Mouse (Mus musculus): ENCODE data around the gene Kcnq2. TPM values are rescaled to one million over a fixed set of nuclear protein-coding genes. Genes with fewer than 3 reads are reported as not detected.

The Kcnq2 gene
- total and polyA plus RNA-seq, 2 experiments from 2014 or later = 0.04 TPM; not detected in 1

- Histone ChIP-seq H3K9me3 (replicated peaks; ENCODE audit: control insufficient read depth, low read length) (no peaks in the 10 kb centered on the region), H3K4me3 (ENCODE audit: low read depth, low read length) (no peak overlapping the region), H3K4me1 (ENCODE audit: control insufficient read depth, insufficient read depth) (no peaks in the 10 kb centered on the region), H3K36me3 (replicated peaks; ENCODE audit: control insufficient read depth, insufficient read depth, low read length) (no peaks in the 10 kb centered on the region), H3K27me3 (ENCODE audit: control insufficient read depth, insufficient read depth, low read length) (0 out of 2 replicates have a peak, but pooled peaks cover 5% of the 10 kb centered on the region), H3K9ac (replicated peaks; ENCODE audit: low read depth, low read length) (no peak overlapping the region), H3K27ac (ENCODE audit: low read depth) (no peak overlapping the region), H3K4me2 (ENCODE audit: low read depth, low read length) (no peak overlapping the region)
- WGBS = 82% methylated on average over 2 of the region's 2 CpGs
- DNase-seq (ENCODE audit: low spot score) = no peak
- ATAC-seq (ENCODE audit: insufficient read depth, low read depth) = no peak
- no peak for TF ChIP-seq CTCF (IDR thresholded peaks at IDR 0.05; ENCODE audit: low read depth)
- no peak for TF ChIP-seq EP300 (IDR thresholded peaks at IDR 0.05; ENCODE audit: low read depth)
Observed at GRCm38 (mm10) chr2:181079518-181079917, 55.6 kb downstream of the Kcnq2 start.

GRCm38 (mm10) chr2:181078908-181079307, 56.2 kb downstream of the Kcnq2 start:
- no peak overlapping the region for H3K4me3 ChIP-seq (ENCODE audit: low read depth, low read length)
- H3K9ac ChIP-seq (replicated peaks; ENCODE audit: low read depth, low read length) = no peak overlapping the region
- H3K9me3 ChIP-seq (replicated peaks; ENCODE audit: control insufficient read depth, low read length) = no peaks in the 10 kb centered on the region
- 0 out of 2 replicates have a peak, but pooled peaks cover 5% of the 10 kb centered on the region for H3K27me3 ChIP-seq (ENCODE audit: control insufficient read depth, insufficient read depth, low read length)
- DNase-seq (ENCODE audit: low spot score) (no peak), ATAC-seq (ENCODE audit: insufficient read depth, low read depth) (no peak)
- H3K4me1 ChIP-seq (ENCODE audit: control insufficient read depth, insufficient read depth) = no peaks in the 10 kb centered on the region
- no peak overlapping the region for H3K27ac ChIP-seq (ENCODE audit: low read depth)
- WGBS = 70% methylated on average over 2 of the region's 2 CpGs
- no peaks in the 10 kb centered on the region for H3K36me3 ChIP-seq (replicated peaks; ENCODE audit: control insufficient read depth, insufficient read depth, low read length)
- no peak for TF ChIP-seq EP300 (IDR thresholded peaks at IDR 0.05; ENCODE audit: low read depth)
- no peak for TF ChIP-seq CTCF (IDR thresholded peaks at IDR 0.05; ENCODE audit: low read depth)
- no peak overlapping the region for H3K4me2 ChIP-seq (ENCODE audit: low read depth, low read length)

- no peaks in the 10 kb centered on the region for H3K9me3 ChIP-seq (replicated peaks; ENCODE audit: control insufficient read depth, low read length)
- no peak overlapping the region for H3K4me2 ChIP-seq (ENCODE audit: low read depth, low read length)
- H3K4me1 ChIP-seq (ENCODE audit: control insufficient read depth, insufficient read depth) = no peaks in the 10 kb centered on the region
- no peak for DNase-seq (ENCODE audit: low spot score)
- no peak overlapping the region for H3K9ac ChIP-seq (replicated peaks; ENCODE audit: low read depth, low read length)
- no peak overlapping the region for H3K4me3 ChIP-seq (ENCODE audit: low read depth, low read length)
- 0 out of 2 replicates have a peak, but pooled peaks cover 14% of the 10 kb centered on the region for H3K27me3 ChIP-seq (ENCODE audit: control insufficient read depth, insufficient read depth, low read length)
- H3K27ac ChIP-seq (ENCODE audit: low read depth) = no peak overlapping the region
- H3K36me3 ChIP-seq (replicated peaks; ENCODE audit: control insufficient read depth, insufficient read depth, low read length) = no peaks in the 10 kb centered on the region
- no peak for ATAC-seq (ENCODE audit: insufficient read depth, low read depth)
- 80% methylated on average over 12 of the region's 12 CpGs for WGBS
- TF ChIP-seq EP300 (IDR thresholded peaks at IDR 0.05; ENCODE audit: low read depth) (no peak), CTCF (IDR thresholded peaks at IDR 0.05; ENCODE audit: low read depth) (no peak)
Observed at GRCm38 (mm10) chr2:181075501-181075900, 59.6 kb downstream of the Kcnq2 start.

GRCm38 (mm10) chr2:181072403-181072714, 62.7 kb downstream of the Kcnq2 start:
- DNase-seq (ENCODE audit: low spot score) (no peak), ATAC-seq (ENCODE audit: insufficient read depth, low read depth) (no peak)
- H3K4me2 ChIP-seq (ENCODE audit: low read depth, low read length) = no peak overlapping the region
- no peak overlapping the region for H3K9ac ChIP-seq (replicated peaks; ENCODE audit: low read depth, low read length)
- WGBS = 0% methylated on average over 1 of the region's 1 CpGs
- no peaks in the 10 kb centered on the region for H3K4me1 ChIP-seq (ENCODE audit: control insufficient read depth, insufficient read depth)
- H3K4me3 ChIP-seq (ENCODE audit: low read depth, low read length) = no peak overlapping the region
- H3K27me3 ChIP-seq (ENCODE audit: control insufficient read depth, insufficient read depth, low read length) = 0 out of 2 replicates have a peak, but pooled peaks cover 14% of the 10 kb centered on the region
- no peak overlapping the region for H3K27ac ChIP-seq (ENCODE audit: low read depth)
- H3K9me3 ChIP-seq (replicated peaks; ENCODE audit: control insufficient read depth, low read length) = no peaks in the 10 kb centered on the region
- TF ChIP-seq EP300 (IDR thresholded peaks at IDR 0.05; ENCODE audit: low read depth) (no peak), CTCF (IDR thresholded peaks at IDR 0.05; ENCODE audit: low read depth) (no peak)
- H3K36me3 ChIP-seq (replicated peaks; ENCODE audit: control insufficient read depth, insufficient read depth, low read length) = no peaks in the 10 kb centered on the region

GRCm38 (mm10) chr2:181071706-181072402, 63.2 kb downstream of the Kcnq2 start:
- WGBS = 51% methylated on average over 7 of the region's 7 CpGs
- 0 out of 2 replicates have a peak, but pooled peaks cover 14% of the 10 kb centered on the region for H3K27me3 ChIP-seq (ENCODE audit: control insufficient read depth, insufficient read depth, low read length)
- no peaks in the 10 kb centered on the region for H3K9me3 ChIP-seq (replicated peaks; ENCODE audit: control insufficient read depth, low read length)

DNA sequence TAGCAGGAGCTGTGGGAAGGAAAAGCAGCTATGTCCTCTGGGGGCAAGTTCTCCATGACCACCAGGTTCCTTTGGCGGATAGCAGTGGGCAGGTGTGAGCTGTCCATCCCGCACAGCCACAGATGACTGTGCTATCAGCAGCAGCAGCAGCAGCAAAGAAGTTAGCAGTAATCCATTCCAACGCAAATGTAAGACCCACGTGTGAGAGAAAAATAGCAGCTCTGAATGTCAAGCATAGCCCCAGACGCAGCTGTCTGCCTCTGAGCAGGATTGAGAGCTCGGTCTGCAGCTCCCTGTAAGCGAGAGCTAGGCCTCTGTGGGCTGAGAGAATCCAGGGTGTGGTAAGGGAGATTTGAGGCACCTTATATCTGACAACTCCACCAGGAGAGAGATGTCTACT, 65.0 kb downstream of the Kcnq2 start:
- TF ChIP-seq CTCF (IDR thresholded peaks at IDR 0.05; ENCODE audit: low read depth) (no peak), EP300 (IDR thresholded peaks at IDR 0.05; ENCODE audit: low read depth) (no peak)
- no peak overlapping the region for H3K4me2 ChIP-seq (ENCODE audit: low read depth, low read length)
- H3K9ac ChIP-seq (replicated peaks; ENCODE audit: low read depth, low read length) = no peak overlapping the region
- DNase-seq (ENCODE audit: low spot score) = no peak
- no peaks in the 10 kb centered on the region for H3K9me3 ChIP-seq (replicated peaks; ENCODE audit: control insufficient read depth, low read length)
- no peaks in the 10 kb centered on the region for H3K36me3 ChIP-seq (replicated peaks; ENCODE audit: control insufficient read depth, insufficient read depth, low read length)
- no peaks in the 10 kb centered on the region for H3K4me1 ChIP-seq (ENCODE audit: control insufficient read depth, insufficient read depth)
- no peak overlapping the region for H3K4me3 ChIP-seq (ENCODE audit: low read depth, low read length)
- H3K27me3 ChIP-seq (ENCODE audit: control insufficient read depth, insufficient read depth, low read length) = 0 out of 2 replicates have a peak, but pooled peaks cover 14% of the 10 kb centered on the region
- 31% methylated on average over 7 of the region's 7 CpGs for WGBS
- no peak overlapping the region for H3K27ac ChIP-seq (ENCODE audit: low read depth)
- no peak for ATAC-seq (ENCODE audit: insufficient read depth, low read depth)

More at GRCm38 (mm10) chr2:181071706-181072402, 63.2 kb downstream of the Kcnq2 start:
- H3K4me2 ChIP-seq (ENCODE audit: low read depth, low read length) = no peak overlapping the region
- ATAC-seq (ENCODE audit: insufficient read depth, low read depth) = peak; percentile 55; the same call in 1 of the 2 replicates
- H3K4me3 ChIP-seq (ENCODE audit: low read depth, low read length) = no peak overlapping the region
- H3K9ac ChIP-seq (replicated peaks; ENCODE audit: low read depth, low read length) = no peak overlapping the region
- TF ChIP-seq CTCF (IDR thresholded peaks at IDR 0.05; ENCODE audit: low read depth) (peak; percentile 86), EP300 (IDR thresholded peaks at IDR 0.05; ENCODE audit: low read depth) (no peak)
- H3K27ac ChIP-seq (ENCODE audit: low read depth) = no peak overlapping the region
- H3K36me3 ChIP-seq (replicated peaks; ENCODE audit: control insufficient read depth, insufficient read depth, low read length) = no peaks in the 10 kb centered on the region
- DNase-seq (ENCODE audit: low spot score) = peak; percentile 72
- no peaks in the 10 kb centered on the region for H3K4me1 ChIP-seq (ENCODE audit: control insufficient read depth, insufficient read depth)

Data from heart, postnatal 0 days (tissue).